Mouse (Mus musculus): ENCODE results near the gene Pi4ka.
A peak's percentile ranks its signal among the peaks of the same experiment; 100 is the strongest.

Pi4ka gene

DNA sequence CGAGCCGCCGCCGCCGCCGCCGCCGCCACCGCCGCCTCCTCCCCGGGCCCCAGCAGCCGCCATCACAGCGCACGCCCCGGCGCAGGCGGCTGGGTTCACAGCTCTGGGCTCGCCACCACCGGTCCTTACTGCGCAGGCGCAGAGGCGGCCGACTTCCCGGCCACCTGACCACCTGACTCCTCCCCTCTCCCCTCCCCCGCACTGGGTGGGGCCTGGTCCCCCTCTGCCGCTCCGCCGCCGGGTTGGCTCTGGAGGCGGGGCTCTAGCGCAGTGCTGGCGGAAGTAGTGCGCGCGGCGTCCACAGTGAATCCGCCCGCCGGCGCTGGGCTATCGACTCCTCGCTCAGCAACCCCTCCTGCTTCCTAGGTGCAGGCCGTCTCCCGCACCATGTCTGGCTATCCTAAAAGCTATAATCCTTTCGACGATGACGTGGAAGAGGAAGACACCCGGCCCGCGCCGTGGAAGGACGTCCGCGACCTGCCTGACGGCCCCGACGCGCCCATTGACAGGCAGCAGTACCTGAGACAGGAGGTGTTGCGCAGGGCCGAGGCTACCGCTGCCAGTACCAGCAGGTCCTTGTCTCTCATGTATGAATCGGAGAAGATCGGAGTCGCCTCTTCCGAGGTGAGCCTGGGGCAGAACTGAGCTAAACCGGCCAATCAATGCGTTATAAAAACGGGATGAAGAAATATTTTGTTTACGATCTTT is at the start of gene Pi4ka, which contains the start of gene Snap29:
Gene Pi4ka, minus strand, starts transcription at position 579 of the 708 bp plus-strand sequence.
Gene Snap29, plus strand, starts transcription at position 251 of the 708 bp plus-strand sequence.
- DNase-seq (ENCODE audit: low spot score), result peak; percentile 99

DNA sequence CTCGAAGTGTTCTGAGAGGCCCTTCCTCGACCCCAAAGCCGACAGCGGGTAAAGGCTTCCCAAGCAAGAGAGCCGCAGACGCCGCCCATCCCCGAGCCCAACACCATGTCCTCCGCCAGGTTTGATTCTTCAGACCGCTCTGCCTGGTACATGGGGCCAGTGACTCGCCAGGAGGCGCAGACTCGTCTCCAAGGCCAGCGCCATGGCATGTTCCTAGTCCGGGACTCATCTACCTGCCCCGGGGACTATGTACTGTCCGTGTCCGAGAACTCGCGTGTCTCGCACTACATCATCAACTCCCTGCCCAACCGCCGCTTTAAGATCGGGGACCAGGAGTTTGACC is 46.2 kb upstream of the Pi4ka start:
- DNase-seq (ENCODE audit: low spot score), result peak; percentile 62

DNA sequence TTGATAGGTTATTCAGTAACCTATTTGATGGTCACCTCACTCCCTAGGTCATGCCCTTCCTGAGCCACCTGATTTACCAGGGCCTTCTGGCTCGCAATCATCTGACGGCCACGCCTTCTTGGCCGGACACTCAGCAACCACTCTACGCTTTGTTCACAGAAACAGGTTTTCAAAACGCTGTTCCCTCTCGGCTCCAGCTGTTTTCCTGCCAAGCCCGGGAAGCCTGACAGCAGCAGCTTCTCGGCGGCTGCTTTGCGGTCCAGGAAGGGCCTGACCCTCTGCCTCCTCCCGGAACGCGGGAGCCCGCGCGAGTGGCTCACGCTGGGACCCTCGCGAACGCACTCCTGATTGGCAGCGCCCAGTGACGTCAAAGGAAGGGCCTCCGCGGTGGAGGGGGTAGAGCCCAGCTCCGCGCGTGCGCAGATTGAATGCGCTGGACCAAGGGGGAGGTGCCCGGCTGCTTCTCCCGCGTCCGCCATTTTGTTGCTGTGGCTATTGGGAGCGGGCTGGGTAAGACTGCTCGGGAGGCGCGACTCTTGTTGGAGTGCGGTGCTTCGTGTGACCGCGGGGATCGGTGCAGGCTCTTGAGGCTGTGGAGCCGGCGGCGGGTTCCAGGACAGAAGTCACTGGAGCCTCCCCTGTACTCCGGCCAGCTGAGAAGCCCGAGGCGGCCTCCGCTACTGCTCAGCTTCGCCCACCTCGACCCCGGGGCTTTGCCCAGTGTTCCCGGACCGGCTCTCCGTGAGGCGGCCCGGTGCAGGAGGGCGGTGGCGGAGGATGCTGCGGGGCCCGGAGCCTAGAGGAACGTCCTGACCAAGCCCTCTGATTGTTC is 45.6 kb upstream of the Pi4ka start, which contains the start of gene Crkl:
Gene Crkl, plus strand, starts transcription at position 447 of the 832 bp plus-strand sequence.
- peak; percentile 99 for DNase-seq (ENCODE audit: low spot score)

DNA sequence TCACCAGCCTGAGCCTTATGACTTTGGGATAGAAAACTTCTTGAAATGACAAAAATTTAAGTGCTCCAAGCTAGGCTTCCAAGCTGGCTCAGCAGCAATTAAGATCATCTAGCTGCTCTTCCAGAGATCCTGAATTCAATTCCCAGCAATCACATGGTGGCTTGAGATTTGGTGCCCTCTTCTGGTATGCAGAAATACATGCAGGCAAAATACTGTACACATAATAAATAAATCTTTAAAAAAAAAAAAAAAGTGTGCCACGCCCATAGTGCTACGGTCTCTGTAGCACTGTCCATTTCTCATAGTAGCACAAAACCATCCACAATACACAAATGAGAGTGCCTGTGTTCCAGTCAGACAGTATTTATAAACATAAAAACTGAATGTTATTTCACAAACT is 26.5 kb upstream of the Pi4ka start:
- DNase-seq (ENCODE audit: low spot score), result peak; percentile 25

DNA sequence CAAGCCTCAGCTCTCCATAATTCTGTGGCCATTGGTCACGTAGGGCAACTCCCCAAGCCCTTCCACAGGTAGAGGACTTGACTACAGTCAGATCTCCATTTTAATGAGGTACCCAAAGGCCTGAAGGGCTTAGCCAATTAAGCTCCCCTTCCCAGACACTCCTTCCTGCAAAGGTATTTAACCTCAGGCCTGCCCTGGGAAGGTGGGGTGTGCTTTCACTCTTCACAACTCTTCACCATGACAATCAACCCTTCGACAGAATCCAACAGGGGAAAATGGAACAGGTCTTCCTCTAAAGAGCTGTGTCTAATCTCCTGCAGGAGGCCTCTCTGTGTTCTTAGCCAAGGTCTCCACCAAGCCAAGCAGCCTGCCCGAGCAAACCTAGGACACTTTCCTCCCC is 16.9 kb upstream of the Pi4ka start:
- no peak for DNase-seq (ENCODE audit: low spot score)

DNA sequence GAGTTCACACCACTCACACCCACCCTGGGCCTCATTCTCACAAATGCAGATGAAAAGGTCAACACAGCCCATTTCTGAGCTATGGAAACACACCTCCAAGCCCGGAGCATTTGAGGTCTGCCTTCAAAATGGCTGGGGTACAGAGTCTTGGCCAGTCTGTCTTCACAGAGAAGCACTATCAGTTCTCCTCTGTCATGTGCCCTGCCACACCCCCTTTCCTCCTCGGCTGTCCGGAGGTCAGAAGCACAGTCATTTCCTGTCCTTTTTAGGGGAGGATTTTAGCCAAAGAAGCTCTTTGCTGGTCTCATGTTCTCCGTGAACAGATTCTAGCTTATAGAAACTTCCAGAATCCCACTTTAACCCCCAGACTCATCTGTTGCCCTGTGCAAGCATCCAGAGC is 4.1 kb upstream of the Pi4ka start:
- DNase-seq (ENCODE audit: low spot score), result no peak

DNA sequence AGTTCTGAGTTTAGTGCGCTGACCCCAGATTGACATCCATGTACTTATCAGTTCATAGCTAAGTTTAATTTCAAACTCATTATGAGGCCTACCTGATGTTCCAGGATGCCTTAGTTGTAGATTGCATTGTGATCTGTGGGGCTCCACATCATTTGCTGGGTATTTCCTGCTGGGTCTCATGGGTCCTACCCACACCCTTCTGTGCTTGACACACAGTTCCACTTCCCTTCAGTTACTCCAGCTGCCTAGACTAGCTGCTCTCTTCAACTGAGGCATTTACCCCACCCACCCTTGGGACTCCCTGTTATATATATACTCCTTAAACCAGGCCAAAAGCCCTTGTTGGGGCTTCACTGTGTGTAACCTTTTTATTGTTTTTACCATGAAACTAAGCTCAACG is 2.9 kb upstream of the Pi4ka start:
- DNase-seq (ENCODE audit: low spot score), result no peak

DNA sequence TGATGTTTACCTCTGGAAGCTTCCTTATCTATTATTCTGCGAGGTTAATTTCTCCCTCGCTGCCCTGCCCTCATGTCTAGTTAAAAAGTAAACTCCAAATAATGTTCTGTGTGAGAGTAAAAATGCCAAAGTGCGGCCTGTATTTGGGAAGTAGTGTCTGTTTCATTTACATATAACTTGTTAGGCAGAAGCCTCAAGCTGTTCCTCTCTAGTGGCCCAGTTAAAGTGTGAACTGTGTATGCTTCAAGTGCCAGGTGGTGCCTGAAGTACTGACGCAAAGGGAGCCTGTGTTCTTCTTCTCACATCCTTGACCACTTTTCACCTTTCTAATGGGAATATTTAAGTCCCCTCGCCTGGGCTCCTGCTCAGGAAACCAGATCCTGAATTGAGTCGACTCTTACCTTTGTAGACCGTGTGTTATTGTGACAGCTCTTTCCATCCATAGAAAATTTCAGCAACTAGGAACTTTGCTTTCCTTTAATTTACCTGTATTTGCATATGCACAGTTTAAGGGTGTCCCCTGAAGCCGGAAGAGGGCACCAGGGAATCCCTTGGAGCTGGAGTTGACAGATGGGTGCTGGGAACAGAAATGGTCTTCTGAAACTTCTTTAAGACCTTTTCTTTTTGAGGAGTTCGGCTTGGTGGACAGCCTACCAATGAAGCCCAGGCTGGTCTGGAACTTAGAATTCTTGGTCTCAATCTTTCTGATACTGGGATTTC is 558 bp upstream of the Pi4ka start:
- DNase-seq (ENCODE audit: low spot score), result peak; percentile 9

DNA sequence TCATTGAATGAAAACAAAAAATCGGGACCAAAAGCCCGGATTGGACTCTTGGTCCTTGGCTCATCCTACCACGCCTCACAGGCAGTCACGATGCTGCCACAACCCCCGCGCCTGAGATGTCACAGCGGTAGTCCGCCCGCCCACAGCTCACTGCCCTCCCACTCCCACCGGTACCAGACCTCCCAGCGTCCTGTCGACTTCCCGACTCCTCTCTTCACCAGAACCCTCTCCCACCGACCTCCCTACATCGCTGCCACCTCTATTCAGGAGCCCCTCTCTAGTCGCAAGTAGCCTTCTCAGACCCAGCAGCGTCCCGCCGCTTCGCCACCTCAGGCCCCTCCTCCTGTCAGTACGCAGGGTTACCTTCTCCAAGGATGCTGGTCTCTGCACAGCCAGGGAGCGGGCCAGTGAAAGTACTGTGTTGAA is 830 bp downstream of the Pi4ka start:
- DNase-seq (ENCODE audit: low spot score), result peak; percentile 73

DNA sequence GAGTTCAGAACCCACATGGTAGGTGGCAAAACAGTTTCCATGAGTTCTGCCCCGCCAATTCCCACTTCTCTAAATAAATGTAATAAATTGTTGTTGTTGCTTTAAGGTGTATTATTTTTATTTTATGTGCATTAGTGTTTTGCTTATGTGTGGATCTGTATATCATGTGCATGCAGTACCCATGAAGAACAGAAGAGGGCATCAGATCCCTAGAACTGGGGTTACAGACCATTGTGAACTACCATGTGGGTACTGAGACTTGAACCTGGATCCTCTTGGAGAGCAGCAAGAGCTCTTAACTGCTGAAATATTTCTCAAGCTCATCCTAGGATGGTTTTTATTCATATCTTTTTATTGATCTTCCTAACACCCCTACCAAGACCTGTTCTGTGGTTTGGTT is 3.3 kb downstream of the Pi4ka start:
- no peak for DNase-seq (ENCODE audit: low spot score)

DNA sequence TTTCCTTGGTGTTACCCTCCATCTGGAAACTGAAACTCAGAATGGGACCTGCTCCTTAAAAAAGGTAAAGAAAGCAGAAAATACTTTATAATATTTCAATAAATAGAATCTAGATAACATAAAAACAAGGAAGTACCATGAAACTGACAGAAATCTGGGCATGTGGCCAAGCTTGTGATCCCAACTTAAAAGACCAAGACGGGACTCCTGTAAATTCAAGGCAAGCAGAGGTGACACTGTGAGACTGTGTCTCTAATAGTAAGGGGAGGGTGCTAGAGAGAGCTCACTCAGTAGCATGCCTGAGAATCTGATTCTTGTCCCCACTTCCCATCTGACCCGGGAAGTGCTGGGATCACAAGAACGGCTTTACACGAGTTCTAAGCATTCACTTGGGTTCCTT is 13.3 kb downstream of the Pi4ka start:
- DNase-seq (ENCODE audit: low spot score), result no peak

DNA sequence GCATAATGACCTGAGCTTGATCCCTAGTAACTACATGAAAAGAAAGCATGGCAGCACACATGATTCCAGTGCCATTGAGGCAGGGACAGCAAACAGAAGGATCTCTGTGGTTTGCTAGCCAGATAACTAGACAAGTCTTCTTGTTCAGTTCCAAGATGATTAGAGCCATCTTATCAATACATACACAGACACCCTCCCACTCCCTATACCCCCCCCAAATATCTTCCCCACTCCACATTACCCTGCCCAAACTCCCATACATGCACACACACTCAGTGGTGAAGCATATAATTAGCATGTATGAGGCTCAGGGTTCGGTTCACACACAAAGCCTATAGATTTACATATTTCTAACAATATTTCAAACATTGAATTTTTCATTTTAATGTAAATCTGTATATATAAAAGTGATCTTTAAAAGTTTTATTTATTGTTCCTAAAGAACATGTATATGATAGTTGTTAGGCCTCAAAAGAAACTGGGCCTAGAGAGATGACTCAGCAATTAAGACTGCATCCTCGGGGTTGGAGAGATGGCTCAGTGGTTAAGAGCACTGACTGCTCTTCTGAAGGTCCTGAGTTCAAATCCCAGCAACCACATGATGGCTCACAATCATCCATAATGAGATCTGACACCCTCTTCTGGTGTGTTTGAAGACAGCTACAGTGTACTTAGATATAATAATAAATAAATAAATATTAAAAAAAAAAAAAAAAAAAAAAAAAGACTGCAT is 22.4 kb downstream of the Pi4ka start:
- DNase-seq (ENCODE audit: low spot score), result no peak

DNA sequence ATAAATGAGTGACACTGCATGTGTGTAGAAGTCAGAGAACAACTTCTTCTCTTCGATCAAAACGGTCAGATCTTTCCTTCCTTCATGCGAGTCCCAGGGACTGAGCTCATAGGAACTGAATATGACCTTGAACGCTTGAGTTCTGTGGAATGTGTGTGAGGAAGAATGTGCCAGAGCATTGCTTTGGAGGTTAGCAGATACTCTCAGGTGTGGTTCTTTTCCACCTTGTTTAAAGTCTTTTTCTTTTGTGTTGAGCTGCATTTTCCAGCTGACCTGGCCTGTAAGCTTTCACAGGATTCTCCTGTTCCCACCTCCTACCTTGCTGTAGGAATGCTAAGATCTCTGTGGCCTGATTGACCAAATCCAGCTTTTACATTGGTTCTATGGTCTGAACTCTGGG is 23.8 kb downstream of the Pi4ka start:
- no peak for DNase-seq (ENCODE audit: low spot score)

DNA sequence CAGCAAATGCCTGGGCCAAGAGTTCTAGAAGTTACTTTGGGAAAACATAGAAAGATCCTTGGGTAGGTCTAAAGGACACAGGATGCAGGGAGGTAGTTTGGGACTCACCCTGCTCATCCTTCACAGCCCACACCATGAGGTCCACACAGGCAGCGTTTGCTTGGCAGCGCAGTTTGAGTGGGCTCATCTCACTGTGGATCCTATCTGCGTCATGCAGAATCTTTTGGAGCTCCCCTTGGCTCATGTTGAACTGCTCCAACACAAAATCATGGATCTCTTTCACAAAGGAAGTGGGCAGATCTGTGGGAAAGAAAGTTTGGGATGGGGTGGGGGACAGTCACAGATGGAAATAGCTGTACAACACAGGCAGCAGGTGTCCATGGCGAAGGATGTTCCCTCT is 47.3 kb downstream of the Pi4ka start:
- no peak for DNase-seq (ENCODE audit: low spot score)

DNA sequence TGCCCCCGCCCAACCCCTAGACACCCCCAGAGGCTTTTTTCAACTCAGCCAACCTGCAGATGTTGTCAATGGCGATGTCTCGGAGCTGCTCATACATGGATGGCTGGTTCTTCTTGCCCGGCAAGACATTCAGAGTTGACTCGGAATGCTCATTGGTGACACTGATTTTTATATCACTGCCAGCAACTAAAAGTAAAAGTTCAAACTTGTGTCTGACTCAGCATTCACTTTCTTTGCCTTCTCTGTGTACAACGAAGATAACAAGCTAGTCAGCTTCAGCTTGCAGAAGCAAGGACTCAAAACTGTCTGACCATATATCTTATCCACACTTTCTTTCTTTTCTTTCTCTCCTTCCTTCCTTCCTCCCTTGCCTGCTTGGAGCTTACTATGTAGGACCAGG is 50.1 kb downstream of the Pi4ka start:
- DNase-seq (ENCODE audit: low spot score), result no peak

DNA sequence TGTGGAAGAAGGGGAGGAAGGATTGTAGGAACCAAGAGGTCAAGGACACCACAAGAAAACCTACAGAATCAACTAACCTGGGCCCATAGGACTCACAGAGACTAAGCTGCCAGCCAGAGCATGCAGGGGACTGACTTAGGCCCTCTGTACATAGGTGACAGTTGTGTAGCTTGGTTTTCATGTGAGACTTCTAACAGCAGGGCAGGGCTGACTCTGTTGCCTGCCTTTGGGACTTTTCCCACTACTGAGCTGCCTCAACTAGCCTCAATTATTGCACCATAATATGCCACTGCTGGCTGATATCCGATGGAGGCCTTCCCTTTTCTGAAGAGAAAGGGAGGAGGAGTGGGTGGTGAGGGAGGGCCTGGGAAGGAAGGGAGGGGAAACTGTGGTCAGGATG is 59.3 kb downstream of the Pi4ka start:
- no peak for DNase-seq (ENCODE audit: low spot score)

DNA sequence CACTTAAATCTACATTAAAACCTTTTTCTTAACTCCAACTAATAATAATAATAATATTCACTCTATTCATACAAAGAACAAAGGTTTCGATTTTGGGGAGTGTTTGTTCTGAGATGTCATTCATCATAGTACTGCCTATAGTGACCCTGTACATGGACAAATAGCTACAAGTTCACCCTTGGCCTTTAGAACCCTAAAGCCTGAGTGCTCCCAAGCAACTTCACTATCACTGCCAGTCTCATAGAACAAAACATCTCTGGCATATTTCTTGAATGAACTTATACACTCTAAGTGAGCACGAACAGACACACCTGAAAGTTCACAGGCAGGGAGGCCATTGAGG is 60.3 kb downstream of the Pi4ka start:
- DNase-seq (ENCODE audit: low spot score), result no peak

DNA sequence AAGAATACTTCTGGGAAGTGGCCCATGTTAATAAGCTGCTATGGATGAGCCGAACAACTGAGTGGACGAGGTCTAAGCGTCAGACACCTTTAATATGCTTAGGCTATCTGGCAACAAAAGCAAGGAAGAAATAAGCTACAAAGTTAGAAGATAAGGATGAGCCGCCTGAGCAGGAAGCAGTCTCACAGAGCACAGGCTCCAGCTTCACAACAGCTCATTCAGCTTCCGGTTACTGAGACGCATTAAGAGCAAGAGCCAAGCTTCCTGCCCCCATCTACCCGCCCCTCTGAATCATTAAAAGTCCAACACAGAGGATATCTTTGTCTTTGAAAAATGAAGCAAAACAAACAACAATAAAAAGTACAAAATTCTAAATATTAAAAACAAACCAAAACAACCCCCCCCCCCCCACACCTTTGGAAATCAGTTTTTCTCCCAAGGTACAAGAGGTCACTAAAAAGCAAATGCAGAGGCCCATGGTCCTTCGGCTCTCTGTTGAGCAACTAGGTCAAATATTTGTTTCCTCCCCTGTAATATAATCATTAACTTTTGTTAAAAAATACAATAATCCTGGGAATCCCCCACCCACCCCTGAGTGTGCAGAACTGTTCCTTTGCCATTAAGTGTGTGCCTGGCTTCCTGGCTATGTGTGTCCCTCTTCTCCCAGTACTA is 60.8 kb downstream of the Pi4ka start:
- no peak for DNase-seq (ENCODE audit: low spot score)

DNA sequence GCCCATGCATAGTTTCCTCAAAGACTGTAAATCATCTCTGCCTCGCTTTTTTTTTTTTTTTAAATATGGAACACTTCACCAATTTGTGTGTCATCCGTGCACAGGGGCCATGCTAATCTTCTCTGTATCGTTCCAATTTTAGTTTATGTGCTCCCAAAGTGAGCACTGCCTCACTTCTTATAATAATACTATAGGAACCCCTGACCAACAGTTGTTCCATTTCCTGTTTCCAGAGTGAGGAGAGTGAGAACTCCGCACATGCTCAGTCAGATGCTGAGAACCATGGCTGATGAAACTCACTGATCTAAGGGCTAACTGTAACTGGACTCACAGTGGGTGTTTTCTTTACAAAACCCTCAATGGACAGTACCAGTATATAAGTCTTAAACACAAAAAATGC is 64.3 kb downstream of the Pi4ka start:
- DNase-seq (ENCODE audit: low spot score), result no peak

DNA sequence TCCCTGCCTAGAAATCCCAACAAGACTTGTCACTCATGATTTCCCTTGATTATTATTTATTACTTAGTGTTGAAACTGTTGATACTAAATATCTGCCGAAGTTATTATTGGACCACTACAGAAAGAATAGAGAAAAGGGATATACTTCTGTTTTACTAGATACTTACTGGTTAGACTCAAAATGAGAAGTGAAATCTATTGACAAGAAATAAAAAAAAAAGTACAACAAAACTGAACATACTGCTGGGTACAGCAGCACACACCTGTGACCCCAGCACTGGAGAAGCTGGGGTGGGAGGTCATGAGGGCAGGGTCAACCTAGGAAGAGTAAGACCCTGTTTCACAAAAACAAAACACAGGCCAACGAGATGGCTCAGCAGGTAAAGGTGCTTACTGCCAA is 65.4 kb downstream of the Pi4ka start:
- no peak for DNase-seq (ENCODE audit: low spot score)

DNA sequence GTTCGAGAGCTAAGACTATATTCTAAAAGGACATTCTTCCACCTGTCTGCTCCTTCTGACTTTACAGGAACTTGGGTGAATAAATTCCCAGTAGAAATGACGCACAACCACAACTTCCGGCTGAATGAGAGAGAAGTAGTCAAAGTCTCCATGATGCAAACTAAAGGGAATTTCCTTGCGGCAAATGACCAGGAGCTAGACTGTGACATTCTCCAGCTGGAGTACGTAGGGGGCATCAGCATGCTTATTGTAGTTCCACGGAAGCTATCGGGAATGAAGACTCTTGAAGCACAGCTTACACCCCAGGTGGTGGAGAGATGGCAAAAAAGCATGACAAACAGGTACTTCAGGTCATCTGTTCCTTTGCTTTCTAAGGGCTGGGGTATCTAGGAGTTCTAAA is 66.4 kb downstream of the Pi4ka start:
- DNase-seq (ENCODE audit: low spot score), result no peak

DNA sequence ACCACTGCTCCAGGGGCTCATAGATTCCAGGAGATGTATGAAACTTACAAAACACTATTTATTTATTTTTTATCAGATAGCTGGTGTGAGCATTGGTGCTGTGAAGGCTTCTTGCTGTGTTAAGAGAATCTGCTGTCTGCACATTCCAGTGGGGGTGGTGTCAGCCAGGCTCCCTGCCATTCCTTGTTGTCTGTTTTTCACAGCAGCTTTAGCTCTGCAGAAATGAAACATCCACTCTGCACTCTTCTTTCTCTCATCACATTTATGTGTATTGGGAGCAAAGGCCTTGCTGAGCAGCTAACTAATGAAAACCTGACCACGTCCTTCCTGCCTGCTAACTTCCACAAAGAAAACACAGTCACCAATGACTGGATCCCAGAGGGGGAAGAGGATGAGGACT is 70.0 kb downstream of the Pi4ka start:
- DNase-seq (ENCODE audit: low spot score), result no peak

Measured in MN1 (cell line).